Mouse (Mus musculus): ENCODE results near the gene Ly6g6d. TPM values are rescaled to one million over a fixed set of nuclear protein-coding genes. Genes with fewer than 3 reads are reported as not detected.

The Ly6g6d gene
- polyA plus RNA-seq, 1 experiment, result 79.9 TPM

GRCm38 (mm10) chr17:35088151-35088550 is 10.3 kb upstream of the Ly6g6d start:
- Histone ChIP-seq H3K27me3 (replicated peaks) (no peaks in the 10 kb centered on the region), H3K4me3 (replicated peaks) (no peak overlapping the region), H3K9me3 (no peaks in the 10 kb centered on the region), H3K4me1 (peaks cover 78% of the 10 kb centered on the region), H3K36me3 (replicated peaks; ENCODE audit: low read length) (peaks cover 41% of the 10 kb centered on the region)
- TF ChIP-seq GATA1 (IDR thresholded peaks at IDR 0.05; ENCODE audit: borderline replicate concordance, low read length), result no peak
- no peak for TF ChIP-seq FLI1 (IDR thresholded peaks at IDR 0.05; ENCODE audit: low read length)

- H3K4me1 ChIP-seq, result peaks cover 78% of the 10 kb centered on the region
Observed at GRCm38 (mm10) chr17:35085208-35085865, 7.5 kb upstream of the Ly6g6d start, which contains the start of gene Ly6g6f. Gene Ly6g6f, minus strand, starts transcription at chr17:35085610.

GRCm38 (mm10) chr17:35083929-35084497 is 6.1 kb upstream of the Ly6g6d start:
- Histone ChIP-seq H3K27me3 (replicated peaks) (no peaks in the 10 kb centered on the region), H3K9me3 (no peaks in the 10 kb centered on the region), H3K4me1 (peaks cover 87% of the 10 kb centered on the region), H3K4me3 (replicated peaks) (peak overlapping the region; percentile 93), H3K36me3 (replicated peaks; ENCODE audit: low read length) (peaks cover 50% of the 10 kb centered on the region)
- TF ChIP-seq GATA1 (IDR thresholded peaks at IDR 0.05; ENCODE audit: borderline replicate concordance, low read length), result no peak
- no peak for TF ChIP-seq FLI1 (IDR thresholded peaks at IDR 0.05; ENCODE audit: low read length)

More at GRCm38 (mm10) chr17:35085208-35085865, 7.5 kb upstream of the Ly6g6d start, which contains the start of gene Ly6g6f:
- TF ChIP-seq GATA1 (IDR thresholded peaks at IDR 0.05; ENCODE audit: borderline replicate concordance, low read length) (0 out of 3 replicates have a peak, but pooled peaks have one; percentile 10), FLI1 (IDR thresholded peaks at IDR 0.05; ENCODE audit: low read length) (no peak)
- no peaks in the 10 kb centered on the region for H3K27me3 ChIP-seq (replicated peaks)
- no peaks in the 10 kb centered on the region for H3K9me3 ChIP-seq
- H3K36me3 ChIP-seq (replicated peaks; ENCODE audit: low read length), result peaks cover 39% of the 10 kb centered on the region
- peak within 1 kb of the TSS; percentile 93 for H3K4me3 ChIP-seq (replicated peaks)

- H3K9me3 ChIP-seq, result no peaks in the 10 kb centered on the region
- peak overlapping the region; percentile 93 for H3K4me3 ChIP-seq (replicated peaks)
- peaks cover 60% of the 10 kb centered on the region for H3K36me3 ChIP-seq (replicated peaks; ENCODE audit: low read length)
- H3K27me3 ChIP-seq (replicated peaks), result no peaks in the 10 kb centered on the region
- TF ChIP-seq GATA1 (IDR thresholded peaks at IDR 0.05; ENCODE audit: borderline replicate concordance, low read length) (no peak), FLI1 (IDR thresholded peaks at IDR 0.05; ENCODE audit: low read length) (no peak)
- H3K4me1 ChIP-seq, result peaks cover 95% of the 10 kb centered on the region
Observed at GRCm38 (mm10) chr17:35082841-35083576, 5.1 kb upstream of the Ly6g6d start.

- Histone ChIP-seq H3K4me3 (replicated peaks) (peak overlapping the region; percentile 80), H3K9me3 (no peaks in the 10 kb centered on the region), H3K4me1 (peaks cover 98% of the 10 kb centered on the region), H3K27me3 (replicated peaks) (no peaks in the 10 kb centered on the region), H3K36me3 (replicated peaks; ENCODE audit: low read length) (peaks cover 77% of the 10 kb centered on the region)
- TF ChIP-seq FLI1 (IDR thresholded peaks at IDR 0.05; ENCODE audit: low read length) (no peak), GATA1 (IDR thresholded peaks at IDR 0.05; ENCODE audit: borderline replicate concordance, low read length) (no peak)
Observed at GRCm38 (mm10) chr17:35080710-35081109, 2.8 kb upstream of the Ly6g6d start.

GRCm38 (mm10) chr17:35080248-35080647 is 2.4 kb upstream of the Ly6g6d start:
- Histone ChIP-seq H3K4me1 (peaks cover 96% of the 10 kb centered on the region), H3K36me3 (replicated peaks; ENCODE audit: low read length) (peaks cover 79% of the 10 kb centered on the region)

GRCm38 (mm10) chr17:35079778-35080177 is 1.9 kb upstream of the Ly6g6d start:
- peaks cover 81% of the 10 kb centered on the region for H3K36me3 ChIP-seq (replicated peaks; ENCODE audit: low read length)
- H3K9me3 ChIP-seq, result 0 out of 2 replicates have a peak, but pooled peaks cover 3% of the 10 kb centered on the region
- no peaks in the 10 kb centered on the region for H3K27me3 ChIP-seq (replicated peaks)
- peak overlapping the region; percentile 48 for H3K4me3 ChIP-seq (replicated peaks)
- TF ChIP-seq FLI1 (IDR thresholded peaks at IDR 0.05; ENCODE audit: low read length) (no peak), GATA1 (IDR thresholded peaks at IDR 0.05; ENCODE audit: borderline replicate concordance, low read length) (no peak)
- H3K4me1 ChIP-seq, result peaks cover 96% of the 10 kb centered on the region

More at GRCm38 (mm10) chr17:35080248-35080647, 2.4 kb upstream of the Ly6g6d start:
- TF ChIP-seq GATA1 (IDR thresholded peaks at IDR 0.05; ENCODE audit: borderline replicate concordance, low read length), result no peak
- TF ChIP-seq FLI1 (IDR thresholded peaks at IDR 0.05; ENCODE audit: low read length), result no peak
- peak overlapping the region; percentile 48 for H3K4me3 ChIP-seq (replicated peaks)
- H3K9me3 ChIP-seq, result 0 out of 2 replicates have a peak, but pooled peaks cover 3% of the 10 kb centered on the region
- H3K27me3 ChIP-seq (replicated peaks), result no peaks in the 10 kb centered on the region

- no peaks in the 10 kb centered on the region for H3K27me3 ChIP-seq (replicated peaks)
- TF ChIP-seq GATA1 (IDR thresholded peaks at IDR 0.05; ENCODE audit: borderline replicate concordance, low read length), result no peak
- no peak for TF ChIP-seq FLI1 (IDR thresholded peaks at IDR 0.05; ENCODE audit: low read length)
- H3K9me3 ChIP-seq, result 0 out of 2 replicates have a peak, but pooled peaks cover 3% of the 10 kb centered on the region
- peak overlapping the region; percentile 66 for H3K4me3 ChIP-seq (replicated peaks)
- H3K4me1 ChIP-seq, result peaks cover 91% of the 10 kb centered on the region
- peaks cover 77% of the 10 kb centered on the region for H3K36me3 ChIP-seq (replicated peaks; ENCODE audit: low read length)
Observed at GRCm38 (mm10) chr17:35077285-35077684, 580 bp downstream of the Ly6g6d start.

GRCm38 (mm10) chr17:35076507-35077176 is 1.2 kb downstream of the Ly6g6d start, which contains the start of gene Ly6g6e:
Gene Ly6g6e, plus strand, starts transcription at chr17:35076902.
- no peaks in the 10 kb centered on the region for H3K27me3 ChIP-seq (replicated peaks)
- peaks cover 91% of the 10 kb centered on the region for H3K4me1 ChIP-seq
- peak within 1 kb of the TSS; percentile 86 for H3K4me3 ChIP-seq (replicated peaks)
- TF ChIP-seq GATA1 (IDR thresholded peaks at IDR 0.05; ENCODE audit: borderline replicate concordance, low read length), result no peak
- no peak for TF ChIP-seq FLI1 (IDR thresholded peaks at IDR 0.05; ENCODE audit: low read length)
- H3K9me3 ChIP-seq, result 0 out of 2 replicates have a peak, but pooled peaks cover 3% of the 10 kb centered on the region
- peaks cover 78% of the 10 kb centered on the region for H3K36me3 ChIP-seq (replicated peaks; ENCODE audit: low read length)

Data from megakaryocyte, embryonic 14.5 days (primary cell).